Mouse (Mus musculus) MN1 (cell line): ENCODE results near the gene Secisbp2l.

Experiments
- DNase-seq: peaks from one replicate; pipeline ENCODE4 v3.0.0-alpha.2; 2016; ENCODE audit warnings: low spot score

Gene Secisbp2l

DNA sequence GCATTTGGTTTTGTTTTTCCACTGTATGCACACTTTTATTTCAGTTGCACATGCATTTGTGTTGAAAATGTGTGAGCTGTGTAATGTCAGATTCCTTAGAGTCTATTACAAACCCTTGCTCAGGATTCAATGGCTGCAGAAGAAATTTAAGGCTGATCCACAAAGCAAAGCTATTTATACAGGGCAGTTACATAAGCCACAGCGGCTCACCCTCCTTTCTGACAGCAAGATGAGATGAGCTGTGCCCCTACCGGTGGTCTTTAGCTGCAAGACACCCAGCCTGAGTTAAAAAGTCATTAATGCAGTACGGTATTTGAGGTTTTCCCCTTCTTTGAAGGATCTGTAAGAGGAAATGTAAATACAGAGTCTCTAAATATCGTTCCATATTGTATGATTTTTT, 1.2 kb upstream of the Secisbp2l start:
- no peak for DNase-seq

DNA sequence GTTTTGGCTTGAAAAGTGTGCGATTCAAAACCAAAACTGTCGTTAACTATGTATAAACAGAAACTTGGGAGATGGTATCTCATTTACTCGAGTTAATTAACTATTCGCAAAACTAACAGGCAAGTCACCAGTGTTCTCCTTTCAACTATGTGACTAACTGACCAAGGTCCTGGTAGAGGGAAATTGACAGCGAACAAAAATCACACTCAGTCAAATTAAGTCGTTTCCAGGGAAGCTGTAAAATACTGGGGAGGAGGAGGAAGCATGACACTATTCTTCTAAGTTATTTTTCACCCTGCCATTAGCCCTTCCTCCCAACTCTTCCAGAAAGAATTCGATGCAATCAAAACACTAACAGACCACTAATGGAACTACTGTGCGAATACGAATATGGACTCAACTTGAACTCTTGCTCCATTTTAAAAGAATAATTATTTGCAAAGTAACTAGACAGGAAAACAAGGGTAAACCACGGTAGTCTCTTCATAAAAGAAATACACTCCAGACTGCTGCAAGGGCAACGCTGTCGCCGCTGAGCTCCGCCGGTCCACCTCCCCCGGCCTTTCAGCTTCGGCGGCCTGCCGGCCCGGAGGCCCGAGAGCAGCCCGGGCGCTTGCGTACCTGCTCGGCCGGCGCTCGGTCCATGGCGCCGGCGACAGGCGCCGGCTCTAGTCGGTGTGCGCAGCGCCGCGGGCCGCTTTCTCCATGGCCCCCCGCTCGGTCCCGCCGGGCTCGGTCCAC, 522 bp downstream of the Secisbp2l start:
- no peak for DNase-seq

DNA sequence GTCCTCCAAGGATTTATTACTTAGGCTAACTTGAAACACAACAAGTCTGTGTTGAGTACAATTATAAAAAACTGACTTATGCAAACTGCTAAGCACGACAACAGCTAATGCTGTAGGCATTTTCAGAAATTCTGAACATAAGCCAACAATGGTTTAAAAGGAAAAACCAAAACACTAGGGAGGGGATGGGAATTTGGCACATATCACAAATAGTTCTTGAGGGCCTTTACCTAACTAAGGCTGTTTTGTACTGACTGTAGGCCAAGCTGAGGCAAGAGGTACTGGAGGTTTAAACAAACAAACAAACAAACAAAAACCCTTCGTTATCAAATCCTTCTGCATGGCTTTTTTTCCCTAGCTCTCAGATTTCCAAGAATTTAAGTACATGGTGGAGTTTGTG, 1.7 kb downstream of the Secisbp2l start:
- DNase-seq: no peak

DNA sequence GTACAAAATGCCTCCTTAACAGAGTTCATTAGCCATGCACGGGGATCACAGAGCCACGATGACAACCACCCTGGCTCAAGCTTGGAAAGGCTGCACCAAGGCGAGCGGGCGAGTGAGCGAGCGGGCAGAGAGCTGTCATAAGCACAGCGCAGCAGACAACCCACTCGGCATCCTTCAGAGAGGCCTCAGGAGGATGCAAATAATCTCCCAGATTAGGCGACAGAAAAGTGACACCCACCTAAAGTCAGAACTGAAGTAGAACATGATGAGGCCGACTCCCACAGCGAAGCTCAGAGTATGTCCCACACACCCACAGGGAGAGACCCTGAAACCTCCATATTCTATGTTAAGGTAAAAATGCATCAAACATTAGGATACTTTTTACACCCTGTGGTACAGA, 4.3 kb downstream of the Secisbp2l start:
- no peak for DNase-seq

DNA sequence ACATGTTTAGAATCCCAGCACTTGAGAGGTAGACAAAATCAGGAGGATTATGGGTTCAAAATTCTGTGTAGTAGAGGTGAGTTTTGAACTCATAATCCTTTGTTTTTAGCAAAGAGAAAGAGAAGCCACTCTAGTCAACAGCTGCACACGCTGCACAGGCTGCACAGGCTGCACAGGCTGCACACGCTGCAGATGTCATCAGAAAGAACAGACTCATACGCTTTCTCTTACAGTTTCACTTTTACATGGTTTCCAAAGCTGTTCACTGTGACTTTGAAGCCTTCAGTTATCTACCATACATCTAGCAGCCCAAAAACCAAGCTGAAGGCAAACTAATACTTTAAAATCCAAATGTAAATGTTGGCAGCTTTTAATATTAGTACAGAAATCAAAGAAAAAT, 5.7 kb downstream of the Secisbp2l start:
- no peak for DNase-seq

DNA sequence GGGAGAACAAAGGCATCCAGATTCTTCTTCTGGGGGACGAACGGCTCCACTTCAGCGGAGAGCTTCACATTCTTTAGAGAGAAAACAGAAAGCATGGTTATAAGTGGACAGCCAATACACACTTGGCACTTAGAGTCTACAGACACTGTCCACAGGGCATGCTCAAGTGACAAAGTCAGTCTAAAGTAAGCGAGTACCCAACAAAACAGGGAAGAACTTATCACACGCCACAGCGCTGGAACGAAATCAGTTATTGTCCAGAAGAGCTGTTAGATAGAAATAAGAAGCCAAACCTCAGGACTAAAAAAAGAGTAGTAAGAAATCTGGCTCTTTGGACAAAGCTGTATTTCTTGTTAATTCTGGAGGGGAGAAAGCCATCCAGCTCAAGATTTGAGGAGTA, 7.0 kb downstream of the Secisbp2l start:
- DNase-seq: no peak

DNA sequence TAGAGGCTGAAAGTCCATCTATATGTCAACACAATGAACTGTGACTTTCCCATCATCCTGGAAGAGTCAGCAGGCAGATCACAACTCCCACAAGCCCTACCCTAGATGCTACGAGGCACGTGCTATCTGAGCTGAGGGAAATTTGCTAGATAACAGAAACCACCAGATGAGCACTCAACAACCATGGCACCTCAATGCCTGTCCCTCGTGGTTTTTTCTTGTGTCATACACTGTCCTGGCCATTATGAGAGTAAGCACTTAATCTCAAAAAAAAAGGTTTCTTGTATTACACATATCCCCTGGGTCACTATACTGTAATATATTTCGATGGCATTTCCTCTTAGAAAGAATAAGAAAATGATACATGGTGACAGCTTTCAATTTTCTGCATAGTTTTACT, 7.8 kb downstream of the Secisbp2l start:
- DNase-seq: no peak

DNA sequence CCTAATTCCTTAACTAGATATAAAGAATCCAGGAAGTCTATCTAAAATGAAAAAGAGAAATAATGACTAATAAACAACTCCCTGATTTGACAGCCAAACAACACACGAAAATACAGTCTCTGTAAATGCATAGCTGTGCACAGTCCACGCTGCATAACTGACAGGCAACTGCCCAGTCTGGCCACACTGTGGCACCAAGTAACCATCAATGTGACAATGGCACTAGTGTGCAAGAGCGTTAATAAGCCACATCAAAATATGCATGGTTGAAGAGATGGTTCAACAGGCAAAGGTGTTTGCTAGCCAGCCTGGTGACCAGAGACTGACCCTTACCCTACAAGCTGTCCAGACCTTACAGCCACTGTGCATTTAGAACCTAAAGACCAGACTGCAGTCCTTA, 17.6 kb downstream of the Secisbp2l start:
- DNase-seq: peak; percentile 47

DNA sequence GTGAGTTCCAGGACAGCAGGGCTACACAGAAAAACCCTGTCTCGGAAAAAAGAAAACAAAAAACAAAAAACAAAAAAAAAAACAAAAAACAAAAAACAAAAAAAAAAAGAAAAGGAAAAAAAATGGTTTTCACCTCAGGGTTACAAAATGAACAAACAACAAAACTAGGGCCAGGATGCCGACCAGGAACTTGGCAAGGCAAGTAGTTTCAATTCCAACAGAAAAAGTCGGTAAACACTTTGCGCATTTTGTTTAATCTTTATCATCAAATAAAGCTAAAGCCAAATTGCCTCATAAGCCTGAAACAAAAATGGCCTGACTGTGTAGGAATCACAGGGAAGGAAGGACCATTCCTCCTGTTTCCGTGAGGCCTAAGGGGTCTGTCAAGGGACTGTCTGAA, 18.1 kb downstream of the Secisbp2l start:
- no peak for DNase-seq

DNA sequence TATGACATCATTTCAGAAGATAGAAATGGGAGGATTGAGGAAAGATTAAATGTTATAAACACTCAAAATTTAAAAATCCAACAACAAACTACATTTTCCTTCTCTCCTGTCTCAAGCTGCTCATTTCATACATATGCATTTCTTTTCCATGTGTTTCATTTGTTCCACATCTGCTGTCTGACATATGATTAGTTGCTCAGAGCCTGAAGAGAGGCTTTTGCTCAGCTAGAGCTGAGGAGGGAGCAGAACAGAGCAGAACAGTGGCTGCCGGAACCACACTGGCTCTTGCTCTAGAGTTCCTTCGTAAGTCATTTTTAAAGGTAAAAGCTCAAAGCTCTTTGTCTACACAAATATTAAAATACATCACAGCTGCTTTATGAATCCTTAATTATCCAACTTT, 33.3 kb downstream of the Secisbp2l start:
- DNase-seq: no peak

DNA sequence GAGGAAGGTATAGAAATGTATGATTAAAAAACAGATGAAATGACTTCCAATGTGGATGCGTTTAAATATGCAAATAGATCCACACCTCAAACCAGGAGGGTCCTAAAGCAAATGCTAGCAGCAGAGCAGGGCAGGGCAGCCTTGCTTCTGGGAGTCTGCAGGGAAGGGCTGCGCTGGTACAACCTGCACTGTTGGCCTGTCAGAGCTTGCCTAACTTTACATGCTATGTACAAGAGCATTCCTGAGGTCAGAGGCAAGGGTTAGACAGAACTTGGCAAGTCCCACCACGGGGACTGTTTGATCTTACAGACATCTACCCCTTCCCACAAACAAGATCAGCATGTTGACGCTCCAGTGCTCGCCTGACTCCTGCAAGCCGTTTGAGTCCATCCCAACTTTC, 43.3 kb downstream of the Secisbp2l start:
- DNase-seq: no peak

DNA sequence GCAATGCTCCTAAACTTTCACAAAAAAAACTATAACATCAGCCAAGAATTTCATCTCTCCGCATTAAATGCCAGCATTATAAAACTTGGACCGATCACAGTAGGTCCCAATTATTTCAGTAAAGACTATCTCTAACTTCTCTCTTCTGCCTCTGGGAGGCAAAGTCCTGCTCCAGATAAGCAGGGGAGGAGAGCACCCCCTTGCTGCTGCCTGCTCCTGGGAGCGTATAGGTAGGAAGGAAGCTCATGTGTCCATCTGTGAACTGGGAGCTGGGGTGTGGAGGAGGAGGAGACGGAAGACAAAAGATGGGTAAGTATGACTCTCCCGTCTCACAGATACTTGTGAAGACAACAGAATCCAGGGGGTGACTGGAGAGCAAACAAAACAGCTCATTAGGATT, 44.0 kb downstream of the Secisbp2l start:
- DNase-seq: no peak

DNA sequence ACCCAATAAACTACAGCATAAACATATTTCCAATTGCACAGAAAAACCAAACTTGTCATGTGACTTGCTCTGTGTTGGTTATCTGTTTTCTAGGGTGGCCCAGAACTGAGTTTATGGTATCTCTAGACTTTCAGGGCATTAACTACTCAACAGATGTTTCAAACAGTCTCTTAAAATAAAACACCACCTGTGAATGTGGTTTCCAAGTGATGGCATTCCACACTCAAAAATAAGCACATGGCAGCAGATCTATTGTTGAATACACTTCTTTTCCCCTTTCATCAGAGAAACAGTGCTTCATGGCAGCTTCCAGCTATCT, 46.7 kb downstream of the Secisbp2l start:
- DNase-seq: no peak

DNA sequence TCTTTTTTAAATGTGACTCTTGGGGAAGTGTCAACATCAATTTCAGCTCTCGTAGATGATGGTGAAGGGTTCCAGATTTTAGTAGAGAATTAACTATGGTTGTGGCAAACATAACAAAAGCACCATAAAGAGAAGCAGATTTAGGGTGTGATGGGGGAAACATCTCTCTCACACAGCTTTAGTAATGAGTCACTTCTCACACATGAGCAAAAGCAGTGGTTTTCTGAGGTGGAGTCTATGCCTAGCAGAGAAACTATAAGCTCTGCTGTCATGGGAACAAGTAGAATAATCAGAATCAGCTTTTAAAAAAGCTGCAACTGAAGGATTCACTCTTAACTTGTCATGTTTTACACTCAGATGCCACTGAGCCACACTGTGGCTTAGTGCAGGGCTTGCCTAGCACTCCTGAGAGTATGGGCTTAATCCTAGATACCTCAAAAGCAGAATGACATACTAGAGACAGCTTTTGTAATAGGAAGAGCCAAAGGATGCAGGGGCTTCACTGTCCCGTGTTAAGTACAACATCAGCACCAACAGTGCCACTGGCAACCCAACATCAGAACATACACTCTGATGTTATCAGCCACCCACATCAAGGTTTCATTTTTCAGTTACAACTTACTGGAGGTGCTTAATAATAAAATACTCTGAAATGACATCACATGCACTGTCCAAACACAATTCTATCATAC, 47.2 kb downstream of the Secisbp2l start:
- DNase-seq: no peak

DNA sequence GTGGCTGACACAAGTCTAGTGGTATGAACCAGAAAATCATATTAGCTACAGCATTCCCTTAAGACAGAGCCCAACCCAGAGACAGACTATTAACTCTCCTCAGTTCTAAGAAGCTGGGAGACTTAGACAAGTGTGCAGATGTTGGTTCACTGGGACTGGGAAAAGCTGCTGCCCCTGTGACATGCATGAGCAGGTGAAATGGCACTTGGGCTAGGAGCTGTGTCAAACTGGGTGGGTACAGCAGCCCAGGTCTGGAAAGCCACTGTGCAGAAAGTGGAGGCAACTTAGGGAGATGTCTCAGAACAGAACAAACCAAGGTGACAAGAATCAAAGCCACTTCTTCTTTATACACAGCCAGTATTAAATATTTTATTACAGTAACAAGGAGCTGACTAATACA, 47.9 kb downstream of the Secisbp2l start:
- no peak for DNase-seq

DNA sequence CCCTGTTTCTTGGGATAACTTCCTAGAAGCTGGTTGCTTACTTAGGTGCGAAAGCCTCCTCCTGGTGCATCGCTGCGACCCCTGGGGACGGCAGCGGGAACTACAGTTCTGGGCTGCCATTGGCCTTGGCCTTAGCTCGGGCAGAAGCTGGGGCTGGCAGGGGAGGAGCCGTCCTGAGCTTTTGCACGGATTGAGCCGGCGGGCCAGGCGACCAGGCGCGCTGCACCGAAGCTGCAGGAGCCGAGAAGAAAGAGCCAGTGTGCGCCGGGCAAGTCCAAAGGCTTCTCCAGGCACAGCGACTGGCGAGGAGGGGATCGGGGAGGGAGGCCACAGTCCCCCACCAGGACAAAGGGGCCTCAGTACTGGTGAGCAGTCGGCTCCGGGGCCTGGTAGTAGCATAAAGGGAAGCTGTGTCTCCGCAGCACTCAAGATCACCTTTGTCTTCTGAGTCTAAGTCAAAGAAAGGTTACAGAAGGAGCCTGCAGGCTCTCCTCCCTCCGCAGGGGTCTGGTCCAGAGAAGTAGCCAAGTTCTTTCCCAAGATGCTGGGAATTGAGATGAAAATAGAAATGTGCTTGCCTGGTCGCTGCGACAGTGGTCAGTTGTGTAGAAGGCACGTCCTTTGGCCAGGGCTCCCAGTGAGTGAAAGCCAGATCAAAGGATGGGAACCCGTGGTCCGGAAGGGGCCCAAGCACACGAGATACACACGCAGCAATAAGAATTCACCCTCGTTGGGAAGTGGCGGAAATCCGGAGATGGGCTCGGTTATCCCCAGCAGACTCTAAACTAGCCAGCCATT, 50.7 kb downstream of the Secisbp2l start:
- DNase-seq: peak; percentile 93

DNA sequence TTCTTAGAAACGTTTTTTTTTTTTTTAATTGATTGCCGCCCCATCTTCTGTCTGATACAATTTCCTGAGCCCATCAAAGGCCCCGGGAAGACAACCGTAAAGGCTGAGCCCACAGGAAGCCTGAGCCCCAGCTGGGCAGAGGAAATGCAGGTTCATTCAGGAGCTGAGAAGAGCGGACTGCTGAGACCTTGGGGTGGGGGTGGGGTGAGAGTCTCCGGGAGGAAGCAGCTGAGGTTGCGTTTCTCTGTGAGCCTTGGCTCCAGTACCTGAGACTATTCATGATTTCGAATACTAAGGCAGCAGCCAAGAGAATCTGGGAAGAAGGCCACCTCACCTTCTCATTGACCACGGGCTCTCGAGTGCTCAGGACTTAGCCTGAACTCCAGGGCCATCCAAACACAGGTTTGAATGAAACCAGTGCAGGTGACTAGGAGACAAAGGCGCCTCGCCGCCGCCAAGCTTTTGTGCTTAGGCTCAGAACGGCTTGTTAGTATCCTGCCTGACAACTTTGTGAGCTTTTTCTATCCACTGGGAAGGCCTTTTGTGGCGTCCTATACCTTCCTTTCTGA, 58.0 kb downstream of the Secisbp2l start:
- peak; percentile 21 for DNase-seq

DNA sequence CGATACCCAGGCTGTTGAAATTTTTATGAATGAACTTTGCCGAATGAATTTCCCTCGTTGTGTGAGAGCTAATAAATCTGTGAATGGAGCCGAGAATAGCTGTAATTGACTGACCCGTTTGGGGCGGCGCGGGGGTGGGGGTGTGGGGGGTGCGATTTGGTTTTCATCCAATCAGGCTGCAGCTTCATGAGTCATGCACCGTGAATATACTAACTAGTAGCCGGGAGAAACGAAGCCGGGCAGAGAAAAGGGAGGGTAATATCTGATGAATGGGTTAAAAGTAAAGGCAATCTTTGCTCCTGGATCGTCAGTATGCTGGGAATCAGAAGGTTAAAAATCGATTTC, 58.6 kb downstream of the Secisbp2l start, which contains the start of gene Shc4:
Shc4 (minus strand) TSS at position 63 of the 345 bp plus-strand sequence.
- peak; percentile 57 for DNase-seq

DNA sequence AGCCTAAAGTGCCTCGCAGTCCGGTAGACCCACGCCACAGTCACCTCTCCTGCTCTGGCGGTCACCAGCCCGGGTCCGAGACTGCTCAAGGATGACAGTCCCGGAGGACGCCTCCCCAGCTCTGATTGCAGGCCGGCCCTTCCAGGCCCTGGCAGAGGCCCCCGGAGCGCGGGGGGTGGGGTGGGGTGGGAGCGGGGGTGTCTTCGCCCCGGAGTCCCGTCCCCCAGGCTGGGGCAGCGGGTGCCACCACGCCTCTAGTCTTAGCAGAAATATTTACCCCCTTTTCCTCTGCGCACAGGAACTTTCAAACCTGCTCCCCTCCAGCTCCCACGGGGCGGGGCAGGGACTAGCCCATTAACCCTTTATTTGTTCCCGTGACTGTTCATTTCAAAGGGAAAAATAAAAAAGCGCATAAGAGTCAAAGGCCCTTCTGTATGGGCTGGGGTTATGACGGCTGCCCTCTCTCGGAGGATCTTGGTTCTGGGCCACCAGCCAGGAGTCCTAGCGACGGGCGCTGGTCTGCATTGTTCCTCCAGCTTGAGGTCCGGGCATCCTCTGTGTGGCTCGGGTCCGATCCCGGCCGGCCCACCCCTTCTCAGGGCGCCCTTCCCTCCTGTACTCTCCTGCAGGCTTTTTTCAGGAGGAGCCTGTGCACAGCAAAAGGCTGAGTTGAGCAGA, 59.1 kb downstream of the Secisbp2l start:
- DNase-seq: peak; percentile 80

DNA sequence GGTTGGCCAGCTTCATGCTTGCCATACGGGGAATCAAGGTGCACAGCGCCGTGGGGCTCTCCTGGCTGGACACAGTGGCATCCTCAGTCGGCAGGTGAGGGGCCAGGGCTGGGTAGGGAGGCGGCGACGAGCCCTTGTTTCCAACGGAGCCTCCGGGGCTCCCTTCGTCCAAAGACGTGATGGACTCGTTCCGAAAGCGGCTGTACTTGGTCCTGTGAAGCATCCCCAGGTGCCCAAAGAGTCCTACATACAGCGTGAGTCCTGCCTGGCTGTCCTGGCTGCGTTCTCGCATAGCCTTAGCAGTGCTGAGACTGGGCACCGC, 59.6 kb downstream of the Secisbp2l start:
- no peak for DNase-seq

DNA sequence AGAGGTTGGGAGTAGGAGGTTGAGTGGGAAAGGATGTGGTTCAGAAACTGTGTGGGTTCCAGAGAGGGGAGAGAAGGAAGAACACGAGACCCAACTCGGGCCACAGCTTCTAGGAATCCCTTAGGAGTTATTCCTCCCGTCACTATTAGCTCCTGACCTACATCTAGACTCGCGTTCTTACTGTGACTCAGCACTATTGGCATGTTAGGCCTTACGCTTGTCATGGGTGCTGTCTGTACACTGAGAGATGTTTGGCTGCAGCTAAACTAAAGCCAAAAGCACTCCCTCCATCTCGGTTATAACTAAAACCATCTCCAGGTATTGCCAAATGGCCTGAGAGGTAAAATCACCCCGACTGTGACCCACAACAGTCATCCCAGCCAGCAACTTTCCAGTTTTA, 66.1 kb downstream of the Secisbp2l start:
- no peak for DNase-seq

DNA sequence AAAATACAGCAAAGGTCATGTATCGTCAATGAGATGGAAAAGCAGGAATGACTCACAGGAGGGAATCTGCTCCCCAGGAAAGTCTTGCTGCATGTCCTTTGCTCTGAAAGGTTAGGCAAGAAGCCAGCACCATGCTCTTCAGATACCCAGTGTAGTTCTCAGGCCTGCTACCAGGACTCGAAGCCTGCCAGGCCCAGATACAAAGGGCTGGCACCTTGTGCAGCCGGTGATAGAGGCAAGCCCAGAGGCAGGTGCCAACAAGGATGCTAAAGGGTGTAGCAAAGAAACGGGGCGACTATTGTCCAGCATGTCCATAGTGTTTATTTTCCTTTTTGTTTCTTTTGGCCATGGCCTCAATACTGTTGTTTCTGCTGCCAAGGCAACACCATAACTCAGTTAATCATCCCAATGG, 76.2 kb downstream of the Secisbp2l start:
- peak; percentile 64 for DNase-seq
